Mouse (Mus musculus): ENCODE results near the gene Creld2.

DNA sequence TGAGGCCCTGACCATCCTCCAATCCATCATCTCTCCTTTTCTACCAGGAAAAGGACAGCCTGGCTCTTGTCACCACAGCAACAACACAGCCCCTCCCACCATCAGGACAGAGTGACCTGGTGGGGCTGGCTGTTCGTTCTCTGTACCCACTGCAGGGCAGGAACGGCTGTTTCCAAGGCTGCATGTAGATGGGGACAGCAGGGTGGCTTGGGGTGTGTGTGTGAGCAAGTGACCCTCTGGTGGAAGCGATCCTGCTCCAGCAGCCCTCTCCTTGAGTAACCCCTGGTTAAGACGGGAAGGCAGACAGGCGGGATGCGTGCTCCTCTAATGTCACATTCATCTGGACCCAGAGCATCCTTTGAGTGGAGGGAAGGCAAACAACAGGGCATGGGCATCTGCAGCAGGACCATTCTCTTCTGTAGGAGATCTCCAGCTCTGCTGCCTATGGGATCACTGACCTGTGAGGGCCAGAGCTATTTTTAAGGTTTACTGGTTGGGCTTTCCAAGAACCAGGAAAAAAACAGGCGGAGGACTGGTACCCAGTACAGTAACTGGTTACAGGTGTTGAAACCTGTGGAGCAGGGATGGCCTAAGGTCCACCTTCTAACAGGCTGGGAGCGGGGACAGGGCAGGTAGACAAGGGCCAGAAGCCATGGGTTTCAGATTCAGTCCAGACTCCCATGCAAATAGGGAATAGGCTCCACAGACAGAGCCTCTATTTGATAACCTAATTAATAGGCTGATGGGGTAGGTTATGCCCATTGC is 39.9 kb downstream of the Creld2 start:
- TF ChIP-seq CTCF (IDR thresholded peaks at IDR 0.05; ENCODE audit: extremely low read depth, insufficient read depth, insufficient read length, insufficient replicate concordance) (no peak), POLR2A (IDR thresholded peaks at IDR 0.05; ENCODE audit: low read depth, low read length) (no peak)

Data from spleen, adult 2 months (tissue).